Mouse (Mus musculus): ENCODE results near the gene Nr4a1. TPM values are rescaled to one million over a fixed set of nuclear protein-coding genes. Genes with fewer than 3 reads are reported as not detected.

Gene Nr4a1
- polyA plus RNA-seq, 1 experiment from 2014 or later: 5.9 TPM

DNA sequence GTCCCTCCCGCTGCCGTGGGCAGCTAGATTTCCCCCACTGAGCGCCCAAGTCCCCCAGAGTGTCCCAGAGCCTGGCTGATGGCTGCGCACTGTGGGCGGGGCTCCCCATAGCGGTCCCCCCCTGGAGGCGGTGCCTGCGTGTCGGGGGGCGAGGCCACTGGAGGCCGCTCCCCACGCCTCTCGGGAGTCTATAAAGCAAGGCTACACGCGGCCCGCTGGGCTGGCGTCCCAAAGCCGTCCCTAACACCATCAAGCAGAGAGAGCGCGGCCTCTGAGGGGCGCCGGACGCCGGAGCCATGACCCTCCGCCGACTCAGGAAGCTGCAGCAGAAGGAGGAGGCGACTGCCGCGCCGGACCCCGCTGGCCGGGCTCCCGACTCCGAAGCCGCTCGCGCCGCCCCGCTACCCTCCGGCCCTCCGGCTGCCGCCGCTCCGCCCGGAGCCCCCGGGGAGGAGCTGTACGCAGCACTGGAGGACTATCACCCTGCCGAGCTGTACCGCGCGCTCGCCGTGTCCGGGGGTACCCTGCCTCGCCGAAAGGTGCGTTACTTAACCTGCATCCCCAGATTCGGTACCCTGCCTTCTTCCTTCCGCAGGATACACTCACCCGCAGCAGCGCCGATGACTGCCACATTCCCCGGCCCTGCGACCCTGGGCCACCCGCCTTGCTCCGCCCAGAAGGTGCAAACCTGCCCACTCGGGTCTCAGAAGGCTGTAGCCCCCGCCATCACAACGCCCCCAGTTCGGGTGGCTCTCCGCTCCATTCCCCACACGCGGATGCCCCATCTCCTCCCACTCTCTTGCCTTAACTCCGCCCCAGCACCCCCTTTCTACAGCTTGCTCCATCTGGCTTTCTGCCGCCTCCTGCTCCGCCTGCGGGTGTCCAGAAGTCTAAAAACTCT is 29.8 kb upstream of the Nr4a1 start, which contains the start of gene Grasp:
Gene Grasp, plus strand, starts transcription at position 183 of the 901 bp plus-strand sequence.
- H3K27ac ChIP-seq (ENCODE audit: low read depth, low read length): peak within 1 kb of the TSS; percentile 58

DNA sequence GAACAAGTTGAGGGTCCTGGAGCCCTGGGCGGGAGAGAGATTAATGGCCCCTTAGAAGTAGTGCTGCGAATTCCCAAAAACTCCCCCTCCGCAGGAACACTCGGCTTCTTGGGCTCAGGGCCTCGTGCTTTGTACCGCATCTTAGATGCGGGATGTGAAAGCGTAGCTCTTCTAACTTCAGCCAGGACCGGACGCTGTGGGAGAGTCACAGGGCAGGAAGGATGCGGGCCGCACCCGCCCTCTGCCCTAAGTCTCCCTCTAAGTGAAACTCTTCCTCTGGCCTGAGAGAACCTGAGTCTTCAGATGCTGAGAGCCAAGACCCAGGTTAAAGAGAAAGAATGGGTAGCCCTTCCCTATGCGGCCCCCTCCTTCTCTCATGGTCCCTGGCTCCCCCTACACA is 29.1 kb upstream of the Nr4a1 start:
- Histone ChIP-seq H3K36me3 (ENCODE audit: control insufficient read depth, insufficient read depth) (no peaks in the 10 kb centered on the region), H3K4me2 (replicated peaks; ENCODE audit: low read depth) (peak overlapping the region; percentile 97), H3K4me1 (replicated peaks; ENCODE audit: control insufficient read depth, insufficient read depth, low read length) (0 out of 2 replicates have a peak, but pooled peaks cover 5% of the 10 kb centered on the region), H3K27me3 (replicated peaks; ENCODE audit: control insufficient read depth, insufficient read depth, low read length) (no peaks in the 10 kb centered on the region), H3K27ac (ENCODE audit: low read depth, low read length) (peak overlapping the region; percentile 41; the same call in 1 of the 2 replicates), H3K9me3 (ENCODE audit: control insufficient read depth) (no peaks in the 10 kb centered on the region), H3K9ac (ENCODE audit: low read depth, low read length) (peak overlapping the region; percentile 69), H3K4me3 (ENCODE audit: low read depth, low read length) (peak overlapping the region; percentile 72)
- WGBS: 24% methylated on average over 14 of the region's 14 CpGs
- no peak for TF ChIP-seq CTCF (IDR thresholded peaks at IDR 0.05; ENCODE audit: low read depth)
- no peak for ATAC-seq

More for the DNA sequence above, 29.8 kb upstream of the Nr4a1 start, which contains the start of gene Grasp:
- TF ChIP-seq CTCF (IDR thresholded peaks at IDR 0.05; ENCODE audit: low read depth): peak; percentile 31
- Histone ChIP-seq H3K4me1 (replicated peaks; ENCODE audit: control insufficient read depth, insufficient read depth, low read length) (0 out of 2 replicates have a peak, but pooled peaks cover 5% of the 10 kb centered on the region), H3K36me3 (ENCODE audit: control insufficient read depth, insufficient read depth) (no peaks in the 10 kb centered on the region), H3K9me3 (ENCODE audit: control insufficient read depth) (no peaks in the 10 kb centered on the region), H3K4me3 (ENCODE audit: low read depth, low read length) (peak within 1 kb of the TSS; percentile 72), H3K27me3 (replicated peaks; ENCODE audit: control insufficient read depth, insufficient read depth, low read length) (no peaks in the 10 kb centered on the region), H3K4me2 (replicated peaks; ENCODE audit: low read depth) (peak within 1 kb of the TSS; percentile 97), H3K9ac (ENCODE audit: low read depth, low read length) (peak within 1 kb of the TSS; percentile 69)
- peak; percentile 75 for ATAC-seq
- under 1% methylated on average over 75 of the region's 77 CpGs for WGBS

DNA sequence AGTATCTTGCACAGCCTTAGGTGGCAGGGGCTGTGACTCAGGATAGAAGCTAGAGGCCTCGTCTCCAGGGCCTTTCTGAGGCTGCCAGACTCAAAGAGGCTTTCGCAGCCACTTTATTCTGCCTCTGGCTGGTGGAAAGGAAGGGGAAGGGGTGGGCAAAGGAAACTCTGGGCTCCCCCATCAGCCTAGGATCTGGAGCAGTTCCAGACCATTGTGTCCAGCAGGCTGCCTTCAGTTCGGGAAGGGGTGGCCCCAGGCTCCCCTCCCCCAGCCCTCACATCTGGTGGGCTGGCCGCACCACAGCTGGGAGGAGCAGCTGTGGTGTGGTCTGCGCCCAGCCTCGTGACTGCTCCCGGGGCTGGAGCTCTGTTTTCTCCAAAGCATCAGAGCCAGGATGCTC is 26.1 kb upstream of the Nr4a1 start:
- no peak for ATAC-seq
- Histone ChIP-seq H3K9me3 (ENCODE audit: control insufficient read depth) (no peaks in the 10 kb centered on the region), H3K4me2 (replicated peaks; ENCODE audit: low read depth) (0 out of 2 replicates have a peak overlapping the region, but pooled peaks have one; percentile 17), H3K27me3 (replicated peaks; ENCODE audit: control insufficient read depth, insufficient read depth, low read length) (no peaks in the 10 kb centered on the region), H3K36me3 (ENCODE audit: control insufficient read depth, insufficient read depth) (peaks cover 12% of the 10 kb centered on the region; the same call in 1 of the 2 replicates), H3K27ac (ENCODE audit: low read depth, low read length) (peak overlapping the region; percentile 46; the same call in 1 of the 2 replicates), H3K9ac (ENCODE audit: low read depth, low read length) (no peak overlapping the region; the same call in 1 of the 2 replicates), H3K4me1 (replicated peaks; ENCODE audit: control insufficient read depth, insufficient read depth, low read length) (no peaks in the 10 kb centered on the region), H3K4me3 (ENCODE audit: low read depth, low read length) (no peak overlapping the region)
- TF ChIP-seq CTCF (IDR thresholded peaks at IDR 0.05; ENCODE audit: low read depth): no peak
- 48% methylated on average over 7 of the region's 7 CpGs for WGBS

GRCm38 (mm10) chr15:101228866-101229590 is 25.0 kb upstream of the Nr4a1 start:
- WGBS: 70% methylated on average over 21 of the region's 21 CpGs
- H3K27me3 ChIP-seq (replicated peaks; ENCODE audit: control insufficient read depth, insufficient read depth, low read length): no peaks in the 10 kb centered on the region
- no peak for TF ChIP-seq CTCF (IDR thresholded peaks at IDR 0.05; ENCODE audit: low read depth)
- H3K27ac ChIP-seq (ENCODE audit: low read depth, low read length): no peak overlapping the region
- no peaks in the 10 kb centered on the region for H3K9me3 ChIP-seq (ENCODE audit: control insufficient read depth)
- ATAC-seq: no peak
- no peak overlapping the region for H3K4me2 ChIP-seq (replicated peaks; ENCODE audit: low read depth)
- H3K36me3 ChIP-seq (ENCODE audit: control insufficient read depth, insufficient read depth): peaks cover 12% of the 10 kb centered on the region; the same call in 1 of the 2 replicates
- no peaks in the 10 kb centered on the region for H3K4me1 ChIP-seq (replicated peaks; ENCODE audit: control insufficient read depth, insufficient read depth, low read length)
- H3K9ac ChIP-seq (ENCODE audit: low read depth, low read length): no peak overlapping the region
- no peak overlapping the region for H3K4me3 ChIP-seq (ENCODE audit: low read depth, low read length)

DNA sequence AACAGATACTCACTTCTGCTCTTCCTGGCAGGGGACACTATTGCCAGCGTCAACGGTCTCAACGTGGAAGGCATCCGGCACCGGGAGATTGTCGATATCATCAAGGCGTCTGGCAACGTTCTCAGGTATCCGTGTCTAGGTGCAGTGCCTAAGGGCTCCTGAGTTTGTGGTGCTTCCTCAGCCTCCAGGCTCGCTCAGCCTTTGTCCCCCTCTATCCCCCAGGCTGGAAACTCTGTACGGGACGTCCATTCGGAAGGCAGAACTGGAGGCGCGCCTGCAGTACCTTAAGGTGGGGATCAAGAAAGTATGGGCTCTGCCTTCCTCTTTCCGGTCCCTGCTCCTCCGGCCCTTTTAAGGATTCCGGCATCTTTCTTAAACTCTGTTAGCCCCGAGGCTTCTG is 23.6 kb upstream of the Nr4a1 start:
- 96% methylated on average over 19 of the region's 19 CpGs for WGBS
- H3K36me3 ChIP-seq (ENCODE audit: control insufficient read depth, insufficient read depth): peaks cover 12% of the 10 kb centered on the region; the same call in 1 of the 2 replicates
- ATAC-seq: no peak
- H3K27ac ChIP-seq (ENCODE audit: low read depth, low read length): no peak overlapping the region
- no peaks in the 10 kb centered on the region for H3K27me3 ChIP-seq (replicated peaks; ENCODE audit: control insufficient read depth, insufficient read depth, low read length)
- no peak for TF ChIP-seq CTCF (IDR thresholded peaks at IDR 0.05; ENCODE audit: low read depth)
- H3K9ac ChIP-seq (ENCODE audit: low read depth, low read length): no peak overlapping the region
- no peak overlapping the region for H3K4me2 ChIP-seq (replicated peaks; ENCODE audit: low read depth)
- no peaks in the 10 kb centered on the region for H3K4me1 ChIP-seq (replicated peaks; ENCODE audit: control insufficient read depth, insufficient read depth, low read length)
- H3K9me3 ChIP-seq (ENCODE audit: control insufficient read depth): no peaks in the 10 kb centered on the region
- H3K4me3 ChIP-seq (ENCODE audit: low read depth, low read length): no peak overlapping the region
